Mouse (Mus musculus): ENCODE measurements at regions not wholly inside any gene's neighbourhood (a gene's known extent, or its start where the extent isn't known, plus 50 kb on each side); places are given as distances from the start of the nearest gene placed in this dataset.
A peak's percentile ranks its signal among the peaks of the same experiment; 100 is the strongest.

GRCm38 (mm10) chr3:58116848-58117247 lies 269.0 kb upstream of the Pfn2 start:
- DNase-seq (ENCODE audit: low spot score): no peak
- Histone ChIP-seq H3K27ac (no peak overlapping the region), H3K4me1 (replicated peaks) (0 out of 2 replicates have a peak, but pooled peaks cover 8% of the 10 kb centered on the region), H3K27me3 (ENCODE audit: insufficient read depth, poor library complexity, severe bottlenecking) (no peaks in the 10 kb centered on the region), H3K36me3 (no peaks in the 10 kb centered on the region), H3K9me3 (no peaks in the 10 kb centered on the region), H3K4me3 (no peak overlapping the region)
- 82% methylated on average over 7 of the region's 7 CpGs for WGBS

GRCm38 (mm10) chr3:58120051-58120450 lies 272.2 kb upstream of the Pfn2 start:
- Histone ChIP-seq H3K9me3 (no peaks in the 10 kb centered on the region), H3K4me1 (replicated peaks) (peaks cover 3% of the 10 kb centered on the region; the same call in 1 of the 2 replicates), H3K27ac (no peak overlapping the region), H3K36me3 (no peaks in the 10 kb centered on the region), H3K27me3 (ENCODE audit: insufficient read depth, poor library complexity, severe bottlenecking) (no peaks in the 10 kb centered on the region), H3K4me3 (no peak overlapping the region)
- 57% methylated on average over 3 of the region's 3 CpGs for WGBS
- no peak for DNase-seq (ENCODE audit: low spot score)

DNA sequence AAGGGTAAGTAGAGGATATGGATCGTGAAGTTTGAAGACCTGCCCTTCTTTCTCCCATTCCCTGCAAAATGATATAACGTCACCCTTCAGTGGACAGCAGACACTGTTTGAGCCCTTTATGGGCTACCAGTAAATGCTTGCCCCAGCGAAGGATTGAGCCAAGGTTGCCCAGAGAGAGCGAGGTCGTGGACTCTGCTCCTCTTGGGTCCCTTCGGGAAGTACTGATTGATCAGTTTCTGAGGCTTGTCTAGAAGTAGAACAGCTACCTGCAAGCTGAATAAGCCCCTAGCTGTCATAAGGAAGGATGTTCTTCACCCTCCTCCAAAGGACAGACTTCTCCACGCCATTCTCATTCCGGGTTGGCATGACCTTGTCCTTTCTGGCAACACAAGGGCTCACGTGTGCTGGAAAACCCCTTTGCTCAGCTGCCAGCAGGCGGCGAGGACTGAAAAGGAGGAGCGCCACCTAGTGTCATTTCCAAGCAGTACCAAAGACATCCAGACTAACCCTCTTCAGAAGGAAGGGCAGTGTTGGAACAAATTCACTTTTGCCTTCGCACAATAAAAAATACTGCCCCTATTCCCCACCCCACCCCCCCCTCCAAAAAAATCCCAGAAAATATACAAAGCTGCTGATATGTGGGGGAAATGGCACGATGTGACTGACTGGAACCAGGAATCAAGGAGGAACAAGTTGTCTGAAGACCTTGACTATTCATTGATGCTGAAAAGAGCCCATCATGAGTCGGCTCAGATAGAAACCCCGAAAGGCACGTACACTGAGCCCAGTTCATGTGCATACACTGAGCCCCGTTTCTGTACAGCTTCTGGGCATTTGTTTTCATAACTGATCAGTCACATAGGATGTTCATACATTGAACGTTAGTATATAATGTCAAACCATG lies 274.8 kb upstream of the Pfn2 start:
- no peaks in the 10 kb centered on the region for H3K9me3 ChIP-seq
- peaks cover 3% of the 10 kb centered on the region; the same call in 1 of the 2 replicates for H3K4me1 ChIP-seq (replicated peaks)
- H3K36me3 ChIP-seq: no peaks in the 10 kb centered on the region
- H3K27me3 ChIP-seq (ENCODE audit: insufficient read depth, poor library complexity, severe bottlenecking): no peaks in the 10 kb centered on the region
- peak; percentile 83 for DNase-seq (ENCODE audit: low spot score)
- 46% methylated on average over 19 of the region's 19 CpGs for WGBS
- H3K27ac ChIP-seq: no peak overlapping the region
- H3K4me3 ChIP-seq: no peak overlapping the region

DNA sequence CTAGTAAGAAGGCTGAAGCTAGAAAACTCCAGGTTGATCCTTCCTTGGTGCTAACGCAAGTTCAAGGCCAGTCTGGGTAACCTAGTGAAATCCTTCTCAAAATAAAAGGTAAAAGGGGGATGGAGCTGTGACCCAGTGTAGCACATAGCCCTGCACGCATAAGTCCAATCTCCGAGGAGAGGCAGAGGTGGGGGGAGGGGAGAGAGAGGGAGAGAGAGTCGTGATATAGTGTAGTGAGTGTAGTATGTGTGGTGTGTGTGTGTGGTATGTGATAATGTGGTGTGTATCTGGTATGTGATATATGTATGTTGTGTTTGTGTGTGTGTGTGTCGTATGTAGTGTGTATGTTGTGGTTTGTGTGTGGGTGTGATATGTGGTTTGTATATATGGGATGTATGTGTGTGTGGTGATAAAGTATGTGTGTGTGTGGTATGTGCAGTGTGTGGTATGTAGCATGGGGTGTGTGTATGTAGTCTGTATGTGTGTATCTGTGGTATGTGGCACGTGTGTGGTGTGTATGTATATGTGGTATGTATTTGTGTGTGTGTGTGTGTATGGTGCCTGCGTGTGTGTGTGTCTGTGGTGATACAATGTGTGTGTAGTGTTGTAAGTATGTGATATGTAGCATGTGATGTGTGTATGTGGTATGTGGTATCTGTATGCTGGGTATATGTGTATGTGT lies 275.7 kb upstream of the Pfn2 start:
- Histone ChIP-seq H3K27ac (no peak overlapping the region), H3K27me3 (ENCODE audit: insufficient read depth, poor library complexity, severe bottlenecking) (no peaks in the 10 kb centered on the region), H3K4me1 (replicated peaks) (peaks cover 3% of the 10 kb centered on the region; the same call in 1 of the 2 replicates), H3K9me3 (no peaks in the 10 kb centered on the region), H3K4me3 (no peak overlapping the region), H3K36me3 (no peaks in the 10 kb centered on the region)
- DNase-seq (ENCODE audit: low spot score): no peak
- WGBS: 77% methylated on average over 7 of the region's 7 CpGs

DNA sequence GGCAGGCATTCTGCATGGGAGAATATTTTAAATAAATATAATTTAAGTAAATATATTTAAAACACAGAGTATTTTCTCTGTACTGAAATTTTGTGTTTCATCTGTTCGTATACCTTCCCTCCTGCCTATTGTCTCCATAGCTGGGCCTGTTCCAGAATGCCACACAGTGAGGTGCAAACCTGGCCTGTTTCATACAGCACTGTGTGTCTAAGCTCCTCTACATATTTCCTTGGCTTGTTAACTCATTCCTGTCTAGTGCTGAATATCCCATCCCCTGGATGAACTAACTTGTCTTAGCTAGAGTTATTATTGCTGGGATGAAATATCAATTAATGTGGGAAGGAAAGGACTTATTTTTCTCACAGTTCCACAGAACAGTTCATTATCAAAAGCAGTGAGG lies 277.0 kb upstream of the Pfn2 start:
- H3K4me1 ChIP-seq (replicated peaks): peaks cover 3% of the 10 kb centered on the region; the same call in 1 of the 2 replicates
- H3K9me3 ChIP-seq: no peaks in the 10 kb centered on the region
- H3K27me3 ChIP-seq (ENCODE audit: insufficient read depth, poor library complexity, severe bottlenecking): no peaks in the 10 kb centered on the region
- no peak overlapping the region for H3K27ac ChIP-seq
- no peak for DNase-seq (ENCODE audit: low spot score)
- WGBS: 86% methylated on average over 1 of the region's 1 CpGs
- H3K4me3 ChIP-seq: no peak overlapping the region
- no peaks in the 10 kb centered on the region for H3K36me3 ChIP-seq

DNA sequence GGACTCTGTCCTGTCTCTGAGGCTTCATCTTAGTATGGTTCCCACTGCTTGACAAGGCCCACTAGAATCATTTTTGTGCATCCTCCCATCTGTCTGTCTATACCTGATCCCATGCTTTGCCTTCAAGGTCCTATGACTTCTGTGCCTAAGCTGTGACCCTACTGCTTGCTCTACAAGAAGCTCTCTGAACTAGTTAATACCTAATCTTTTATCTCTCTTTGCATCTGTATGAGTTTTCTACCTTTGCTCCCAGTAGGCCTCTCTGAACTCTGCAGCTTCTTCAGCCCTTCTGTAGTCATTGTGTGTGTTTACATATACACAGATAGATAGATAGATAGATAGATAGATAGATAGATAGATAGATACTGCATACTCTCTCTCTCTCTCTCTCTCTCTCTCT lies 279.1 kb upstream of the Pfn2 start:
- H3K27ac ChIP-seq: no peak overlapping the region
- no peaks in the 10 kb centered on the region for H3K36me3 ChIP-seq
- DNase-seq (ENCODE audit: low spot score): no peak
- H3K4me3 ChIP-seq: no peak overlapping the region
- no peaks in the 10 kb centered on the region for H3K9me3 ChIP-seq
- H3K4me1 ChIP-seq (replicated peaks): peaks cover 3% of the 10 kb centered on the region; the same call in 1 of the 2 replicates
- H3K27me3 ChIP-seq (ENCODE audit: insufficient read depth, poor library complexity, severe bottlenecking): no peaks in the 10 kb centered on the region

DNA sequence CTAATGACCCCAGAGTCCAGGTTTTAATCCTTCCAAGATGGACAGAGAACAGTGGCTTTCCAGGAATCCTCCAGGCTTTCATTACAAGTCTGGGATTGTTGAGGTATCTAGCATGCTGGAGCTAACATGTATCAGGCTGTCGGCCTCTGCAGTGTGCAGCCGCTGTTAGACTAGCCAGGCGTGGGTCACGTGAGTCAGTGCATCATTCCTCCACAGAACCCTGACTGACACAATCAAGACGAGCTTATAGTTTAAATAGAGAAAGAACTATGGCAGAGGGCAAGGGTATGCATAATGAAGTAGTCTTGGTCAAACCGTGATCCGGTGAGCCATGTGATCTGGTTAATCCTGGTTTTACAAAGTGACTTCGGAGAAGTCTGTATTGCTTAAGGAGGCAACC lies 280.2 kb upstream of the Pfn2 start:
- H3K27ac ChIP-seq: no peak overlapping the region
- H3K36me3 ChIP-seq: no peaks in the 10 kb centered on the region
- H3K9me3 ChIP-seq: no peaks in the 10 kb centered on the region
- 74% methylated on average over 8 of the region's 8 CpGs for WGBS
- DNase-seq (ENCODE audit: low spot score): no peak
- no peaks in the 10 kb centered on the region for H3K4me1 ChIP-seq (replicated peaks)
- H3K4me3 ChIP-seq: no peak overlapping the region
- no peaks in the 10 kb centered on the region for H3K27me3 ChIP-seq (ENCODE audit: insufficient read depth, poor library complexity, severe bottlenecking)

DNA sequence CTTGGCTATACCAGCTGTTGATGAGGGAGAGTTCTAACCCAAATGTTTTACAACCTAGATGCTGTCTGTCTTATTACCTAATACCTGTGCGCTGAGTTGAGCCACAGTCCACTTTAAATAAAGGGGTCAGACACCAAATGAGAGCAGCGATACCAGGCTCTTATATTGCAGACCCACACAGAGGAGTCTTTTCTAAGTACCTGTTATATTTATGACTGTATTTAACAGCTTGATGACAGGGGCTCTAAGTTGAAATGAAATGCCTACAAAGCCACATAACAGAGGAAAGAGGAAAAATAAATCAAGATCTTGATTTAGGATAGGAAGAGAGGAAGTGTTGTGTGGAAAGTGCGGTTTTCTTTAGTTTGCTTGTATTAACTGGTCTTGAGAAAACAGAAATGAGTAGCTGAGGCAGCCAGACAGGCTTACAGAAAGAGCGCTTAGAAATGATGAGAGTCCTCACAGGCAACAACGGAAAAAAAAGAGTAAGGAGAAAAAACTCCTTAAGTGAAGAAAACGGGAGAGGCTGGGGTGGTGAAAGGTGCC lies 281.6 kb upstream of the Pfn2 start:
- H3K27me3 ChIP-seq (ENCODE audit: insufficient read depth, poor library complexity, severe bottlenecking): no peaks in the 10 kb centered on the region
- WGBS: 64% methylated on average over 6 of the region's 6 CpGs
- no peaks in the 10 kb centered on the region for H3K36me3 ChIP-seq
- H3K9me3 ChIP-seq: no peaks in the 10 kb centered on the region
- no peaks in the 10 kb centered on the region for H3K4me1 ChIP-seq (replicated peaks)
- no peak overlapping the region for H3K4me3 ChIP-seq
- no peak for DNase-seq (ENCODE audit: low spot score)
- no peak overlapping the region for H3K27ac ChIP-seq

DNA sequence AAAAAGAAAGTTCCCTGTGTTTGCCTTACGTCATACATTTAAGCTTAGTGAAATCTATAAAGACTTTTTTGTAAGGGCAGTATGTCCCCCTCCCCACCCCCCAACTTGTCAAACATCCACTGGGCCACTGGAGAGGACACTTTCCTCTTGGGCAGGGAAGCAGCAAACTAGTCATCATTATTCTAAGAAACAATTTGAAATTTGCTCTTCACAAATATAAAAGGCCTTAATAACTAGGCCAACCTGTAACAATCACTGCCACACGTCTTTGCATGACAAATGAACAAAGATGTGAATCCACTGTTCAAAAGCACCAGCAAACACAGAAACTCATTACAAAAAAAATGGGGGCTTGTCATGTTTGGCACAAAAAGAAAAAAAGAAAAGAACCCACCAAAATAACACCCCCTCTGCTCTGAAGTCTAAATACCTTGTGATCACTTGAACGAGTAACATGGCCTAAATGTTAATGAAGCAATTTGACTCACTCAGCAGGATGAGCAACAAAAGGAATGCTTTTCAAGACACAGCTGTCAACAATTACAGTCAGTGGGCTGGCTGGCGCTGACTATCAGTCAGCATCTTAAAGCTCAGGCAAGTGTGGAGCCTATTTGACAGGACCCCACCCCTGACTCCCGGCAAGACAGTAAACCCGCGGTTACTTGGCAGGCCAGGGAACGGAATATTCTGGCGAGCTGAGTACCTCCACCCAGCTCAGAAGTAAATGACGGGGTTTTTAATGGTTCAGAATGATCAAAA lies 278.7 kb upstream of the Tsc22d2 start:
- no peaks in the 10 kb centered on the region for H3K27me3 ChIP-seq (ENCODE audit: insufficient read depth, poor library complexity, severe bottlenecking)
- peak; percentile 17 for DNase-seq (ENCODE audit: low spot score)
- 20% methylated on average over 10 of the region's 10 CpGs for WGBS

DNA sequence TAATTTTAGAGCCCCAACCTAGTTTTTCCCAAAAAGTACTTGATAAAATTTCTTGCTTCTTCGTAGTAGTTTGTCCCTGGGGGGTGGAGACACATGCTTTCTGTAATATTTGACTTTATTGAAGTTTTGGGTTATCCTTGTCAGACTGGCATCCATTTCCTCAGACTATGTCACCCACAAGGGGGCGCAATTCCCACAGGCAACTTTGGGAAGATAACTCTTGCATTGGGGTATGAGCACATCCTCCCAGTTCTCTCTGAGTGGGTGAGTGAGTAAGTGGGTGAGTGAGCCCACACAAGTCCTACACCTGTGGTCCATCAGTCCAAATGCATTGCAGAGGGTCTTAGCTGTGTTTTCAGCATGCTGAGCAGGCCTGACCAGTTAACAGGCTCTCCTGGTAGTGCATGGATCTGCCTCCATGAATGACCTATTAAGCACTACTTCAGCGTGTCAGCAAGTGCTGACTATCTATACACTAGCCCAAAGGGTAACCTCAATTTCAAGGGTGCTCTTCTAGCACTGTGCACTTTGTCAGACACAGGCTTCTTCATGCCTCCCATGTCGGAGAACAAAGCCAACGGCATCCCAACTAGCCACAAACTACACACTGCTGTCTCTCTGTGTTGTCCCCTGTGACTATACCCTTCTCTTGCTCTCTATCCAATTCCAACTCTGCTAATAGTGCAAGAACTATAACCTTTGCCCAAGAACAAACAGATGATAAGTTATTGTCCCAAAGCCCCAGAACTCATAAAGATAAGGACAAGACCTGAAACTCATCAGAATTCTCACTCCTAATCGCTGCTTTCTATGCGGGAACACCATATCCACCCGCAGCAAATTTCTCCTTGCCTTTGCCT lies 275.6 kb upstream of the Tsc22d2 start:
- DNase-seq (ENCODE audit: low spot score): peak; percentile 35
- Histone ChIP-seq H3K4me1 (replicated peaks) (peaks cover 7% of the 10 kb centered on the region), H3K9me3 (no peaks in the 10 kb centered on the region), H3K4me3 (no peak overlapping the region), H3K27me3 (ENCODE audit: insufficient read depth, poor library complexity, severe bottlenecking) (no peaks in the 10 kb centered on the region), H3K36me3 (no peaks in the 10 kb centered on the region), H3K27ac (no peak overlapping the region)
- WGBS: 76% methylated on average over 8 of the region's 8 CpGs

More for the DNA sequence above, 278.7 kb upstream of the Tsc22d2 start:
- Histone ChIP-seq H3K27ac (no peak overlapping the region), H3K4me1 (replicated peaks) (peaks cover 7% of the 10 kb centered on the region), H3K4me3 (no peak overlapping the region), H3K9me3 (no peaks in the 10 kb centered on the region), H3K36me3 (no peaks in the 10 kb centered on the region)

- Histone ChIP-seq H3K27ac (no peak overlapping the region), H3K36me3 (no peaks in the 10 kb centered on the region), H3K4me3 (no peak overlapping the region), H3K4me1 (replicated peaks) (no peaks in the 10 kb centered on the region), H3K9me3 (no peaks in the 10 kb centered on the region), H3K27me3 (ENCODE audit: insufficient read depth, poor library complexity, severe bottlenecking) (no peaks in the 10 kb centered on the region)
- WGBS: 75% methylated on average over 3 of the region's 3 CpGs
- no peak for DNase-seq (ENCODE audit: low spot score)
These were observed 268.4 kb upstream of the Tsc22d2 start for GRCm38 (mm10) chr3:58146108-58146507.

DNA sequence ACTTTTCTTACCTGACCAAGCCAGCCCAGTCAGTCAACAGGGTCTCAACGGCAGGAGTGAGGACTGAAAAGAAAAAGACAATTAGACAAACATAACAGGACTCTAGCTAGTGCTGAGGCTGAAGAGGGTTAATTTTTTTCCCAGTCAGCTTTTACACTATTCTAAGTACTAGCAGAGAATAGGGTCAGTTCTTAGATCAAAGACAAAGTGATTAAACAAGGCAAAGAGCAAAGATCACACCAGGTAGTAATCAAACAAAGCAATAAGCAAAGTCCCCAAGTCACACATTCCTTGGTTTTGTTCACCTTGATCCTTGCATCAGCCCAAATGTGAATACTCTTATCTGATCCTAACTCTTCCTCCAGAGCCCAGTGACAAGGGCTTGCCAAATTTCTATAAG lies 267.8 kb upstream of the Tsc22d2 start:
- WGBS: 67% methylated on average over 1 of the region's 1 CpGs
- H3K9me3 ChIP-seq: no peaks in the 10 kb centered on the region
- no peak overlapping the region for H3K27ac ChIP-seq
- H3K4me1 ChIP-seq (replicated peaks): no peaks in the 10 kb centered on the region
- H3K36me3 ChIP-seq: no peaks in the 10 kb centered on the region
- H3K4me3 ChIP-seq: no peak overlapping the region
- DNase-seq (ENCODE audit: low spot score): no peak
- H3K27me3 ChIP-seq (ENCODE audit: insufficient read depth, poor library complexity, severe bottlenecking): no peaks in the 10 kb centered on the region

Measured in hindbrain, embryonic 10.5 days (tissue).